Mouse (Mus musculus) frontal cortex, postnatal 36 days (tissue): ENCODE results near the gene Gm44503.

Experiments
- DNase-seq, 2 experiments: peaks; one replicate each; pipeline ENCODE4 v3.0.0; 2022; ENCODE audit warnings: low spot score in 2 of 2

The Gm44503 gene

DNA sequence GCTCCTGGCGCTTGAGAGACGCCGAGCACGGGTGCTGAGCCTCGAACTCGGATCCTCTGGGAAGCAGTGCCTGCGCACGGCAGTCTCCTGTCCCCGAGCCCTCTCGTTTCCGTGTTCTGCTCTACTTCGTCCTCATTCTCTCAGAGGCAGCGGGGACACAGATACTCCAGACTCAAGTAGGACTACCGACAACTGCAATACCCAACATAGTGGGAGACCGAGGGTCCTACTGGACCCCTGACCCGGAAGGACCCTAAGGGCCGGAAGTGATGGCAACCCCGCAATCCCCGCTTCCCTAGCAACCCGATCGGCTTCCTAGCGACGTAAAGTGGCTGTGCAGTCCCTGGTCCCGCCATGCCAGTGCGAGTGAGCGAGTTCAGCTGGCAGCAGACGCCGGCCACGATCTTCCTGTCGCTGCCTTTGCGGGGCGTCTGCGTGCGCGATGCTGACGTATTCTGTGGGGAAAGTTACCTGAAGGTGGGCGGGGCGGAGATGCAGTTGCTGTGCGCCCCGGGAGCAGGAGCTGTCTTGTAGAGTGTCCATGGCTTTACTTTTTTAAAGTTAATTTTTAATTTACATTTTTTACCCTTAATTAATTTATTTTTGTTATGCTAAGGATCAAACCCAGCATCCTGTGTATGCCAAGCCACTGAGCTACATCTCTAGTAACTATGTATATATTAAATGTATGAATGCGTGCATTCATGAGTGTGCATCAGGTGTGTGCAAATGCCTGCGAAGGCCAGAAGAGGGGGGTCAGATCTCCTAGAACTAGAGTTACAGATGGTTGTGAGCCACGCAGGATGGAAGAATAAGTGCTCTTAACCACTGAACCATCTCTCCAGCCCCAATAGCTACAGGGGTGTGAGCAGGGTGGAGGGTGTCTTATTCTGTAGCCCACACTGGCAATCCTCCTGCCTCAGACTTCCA, at the start of gene Gm44503, which contains the start of gene Dyx1c1:
Gene Gm44503, plus strand, starts transcription at position 332 of the 930 bp plus-strand sequence.
Gene Dyx1c1, plus strand, starts transcription at position 265 of the 930 bp plus-strand sequence.
- peak; percentile 45 to 70 for DNase-seq

DNA sequence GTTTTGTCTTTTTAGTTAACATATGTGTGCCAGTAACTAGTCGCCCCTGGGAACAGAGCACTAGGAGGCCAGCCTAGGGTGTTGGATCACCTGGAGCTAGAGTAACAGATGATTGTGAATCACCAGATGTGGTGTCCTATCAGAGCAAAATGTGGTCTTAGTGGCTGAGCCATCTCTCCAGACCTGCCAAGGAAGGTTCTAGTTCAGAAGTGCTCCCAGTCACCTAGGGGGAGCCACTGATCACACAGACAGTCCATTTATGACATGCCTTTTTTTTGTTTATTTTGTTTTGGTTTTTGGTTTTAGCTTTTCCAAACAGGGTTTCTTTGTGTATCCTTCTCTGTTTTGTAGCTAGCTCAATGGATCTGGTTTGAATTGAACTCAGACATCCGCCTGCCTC, 47.3 kb upstream of the Gm44503 start:
- DNase-seq: no peak

DNA sequence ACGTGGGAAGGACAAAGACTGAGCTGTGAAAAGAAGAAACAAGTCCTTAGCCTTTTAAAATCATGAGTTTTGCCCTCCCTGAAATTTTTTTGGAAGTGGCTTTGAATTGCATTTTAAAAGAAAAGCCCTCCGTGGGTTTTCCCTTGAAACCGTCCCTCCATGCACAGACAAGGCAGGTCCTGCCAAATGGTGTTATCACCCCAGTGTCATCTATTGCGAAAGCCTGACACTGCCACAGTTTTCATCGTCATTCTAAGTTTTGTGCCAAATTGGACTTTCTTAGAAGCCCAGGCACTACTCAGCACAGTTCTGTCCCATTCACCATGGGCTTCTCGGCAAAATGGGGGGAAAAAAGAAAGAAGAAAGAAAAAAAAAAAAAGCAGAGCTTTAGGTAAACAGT, 45.1 kb upstream of the Gm44503 start:
- no peak for DNase-seq

DNA sequence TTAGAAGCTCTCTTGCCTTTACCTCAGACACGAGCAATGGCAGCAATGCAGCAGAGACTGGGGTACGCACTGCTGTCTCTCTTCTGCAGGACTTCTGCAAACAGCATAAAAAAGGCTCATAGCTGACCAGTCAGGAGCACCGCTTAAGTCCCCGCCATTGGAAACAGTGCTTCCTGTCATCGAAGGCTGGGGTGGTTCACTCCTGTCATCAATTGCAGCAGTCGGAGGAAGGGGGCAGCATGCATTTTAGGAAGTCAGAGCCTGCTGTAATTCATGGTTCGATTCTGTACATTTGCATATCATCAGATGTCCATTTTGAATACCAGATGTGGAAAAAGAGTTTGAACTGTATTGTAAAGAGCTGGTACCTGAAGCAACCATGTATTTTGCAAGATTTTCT, 42.9 kb upstream of the Gm44503 start:
- no peak for DNase-seq

DNA sequence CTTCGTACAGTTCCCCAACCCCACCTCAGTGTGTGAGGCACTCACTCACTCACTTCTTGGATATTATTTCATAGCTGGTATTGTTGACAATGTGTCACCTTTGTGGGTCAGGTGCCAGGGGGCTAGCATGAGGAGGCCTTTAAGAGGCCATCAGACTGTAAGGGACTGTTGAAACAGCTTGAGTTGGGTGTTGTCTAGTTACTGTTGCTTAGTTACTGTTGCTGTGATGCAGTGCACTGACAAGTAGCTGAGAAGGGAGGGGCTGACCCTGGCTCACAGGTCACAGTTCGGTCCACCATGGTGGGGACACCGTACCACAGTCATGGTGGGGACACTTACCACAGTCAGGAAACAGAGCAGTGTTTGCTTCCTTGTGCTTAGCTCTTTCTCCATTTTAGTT, 35.6 kb upstream of the Gm44503 start:
- no peak for DNase-seq

DNA sequence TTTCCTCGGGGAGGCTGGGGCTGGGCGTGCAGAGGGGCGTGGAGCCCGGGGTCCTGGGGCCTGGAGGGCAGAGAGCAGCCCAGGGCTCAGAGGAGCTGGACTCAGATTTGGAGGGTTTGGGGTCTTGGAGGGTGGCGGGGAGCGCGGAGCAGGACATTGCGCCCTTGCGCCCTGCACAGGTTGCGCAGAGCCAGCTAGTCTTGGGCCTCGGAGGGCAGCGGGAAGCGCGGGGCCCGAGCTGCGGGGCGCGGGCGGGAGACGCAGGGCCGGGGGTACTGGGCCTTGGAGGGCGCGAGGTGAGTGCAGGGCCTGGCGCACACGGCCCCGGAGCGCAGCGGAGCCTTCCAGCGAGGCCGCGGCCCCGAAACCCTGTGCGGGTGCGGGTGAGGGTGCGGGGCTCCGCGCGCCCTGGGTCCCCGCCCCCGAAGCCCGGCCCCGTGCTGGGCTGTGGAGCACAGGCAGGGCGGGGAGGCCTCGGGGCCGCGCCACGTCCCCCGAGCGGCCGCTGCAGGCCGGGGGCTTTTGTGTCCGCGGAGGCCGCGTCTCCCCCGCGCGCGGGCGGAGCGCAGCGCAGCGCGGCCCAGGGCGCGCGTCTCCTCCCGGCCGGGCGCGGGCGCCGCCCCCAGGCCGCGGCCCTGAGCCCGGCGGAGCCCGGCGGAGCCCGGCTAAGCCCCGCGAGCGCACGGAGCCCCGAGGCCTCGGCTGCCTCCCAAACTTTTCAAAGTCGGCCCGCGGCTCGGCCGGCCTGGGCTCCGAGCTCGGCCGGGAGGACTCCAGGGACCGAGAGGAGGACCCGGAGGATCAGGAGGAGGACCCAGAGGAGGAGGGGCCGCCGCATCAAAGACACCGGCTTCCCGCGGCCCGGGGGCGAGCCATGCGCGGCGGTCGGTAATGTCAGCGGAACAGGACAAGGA, 33.4 kb upstream of the Gm44503 start, which contains the start of gene Pygo1:
Gene Pygo1, plus strand, starts transcription at position 625 of the 914 bp plus-strand sequence.
- DNase-seq: peak; percentile 39 to 51

DNA sequence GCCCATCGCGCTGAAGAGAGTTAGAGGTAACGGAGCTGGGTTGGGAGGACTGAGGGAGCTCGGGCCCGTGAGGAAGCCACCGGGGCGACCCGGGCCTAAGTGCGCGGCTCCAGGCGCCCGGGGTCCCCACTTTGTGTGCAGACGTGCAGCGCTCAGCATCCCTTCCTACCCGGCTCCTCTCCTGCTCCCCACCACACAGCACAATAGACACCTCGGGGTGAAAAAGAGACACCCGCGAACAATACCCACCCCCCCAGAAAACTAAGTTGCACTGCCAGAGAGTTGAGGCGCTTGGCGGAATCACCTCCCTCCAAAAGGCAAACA, 32.8 kb upstream of the Gm44503 start:
- DNase-seq: no peak

DNA sequence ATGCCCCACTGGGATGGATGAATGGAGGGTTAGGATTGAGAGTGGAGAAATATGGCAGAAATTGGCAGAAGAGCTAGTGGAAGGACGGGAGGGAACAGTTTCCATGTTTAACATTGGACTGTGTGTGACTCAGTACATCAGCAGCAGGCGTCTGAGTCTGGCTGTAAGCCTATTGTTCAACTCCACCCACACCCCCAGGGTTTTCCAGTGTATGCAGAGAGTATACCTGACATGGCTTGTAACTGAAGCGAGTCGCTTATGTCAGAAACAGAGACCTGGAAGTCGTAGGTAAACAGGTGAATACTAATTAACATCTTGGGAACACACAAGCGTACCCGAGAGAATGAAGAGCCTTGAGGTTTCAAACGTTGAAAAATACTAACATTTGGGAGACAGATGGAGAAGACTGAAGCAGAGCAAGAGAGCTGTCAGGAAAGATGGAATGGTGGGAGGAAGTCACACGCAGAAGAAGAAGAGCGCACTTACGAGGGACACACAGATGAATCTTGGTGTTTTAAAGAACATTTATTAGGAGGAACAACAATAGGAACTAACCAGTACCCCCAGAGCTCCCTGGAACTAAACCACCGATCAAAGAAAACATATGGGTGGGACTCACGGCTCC, 27.4 kb upstream of the Gm44503 start:
- peak; percentile 61 to 81 for DNase-seq

DNA sequence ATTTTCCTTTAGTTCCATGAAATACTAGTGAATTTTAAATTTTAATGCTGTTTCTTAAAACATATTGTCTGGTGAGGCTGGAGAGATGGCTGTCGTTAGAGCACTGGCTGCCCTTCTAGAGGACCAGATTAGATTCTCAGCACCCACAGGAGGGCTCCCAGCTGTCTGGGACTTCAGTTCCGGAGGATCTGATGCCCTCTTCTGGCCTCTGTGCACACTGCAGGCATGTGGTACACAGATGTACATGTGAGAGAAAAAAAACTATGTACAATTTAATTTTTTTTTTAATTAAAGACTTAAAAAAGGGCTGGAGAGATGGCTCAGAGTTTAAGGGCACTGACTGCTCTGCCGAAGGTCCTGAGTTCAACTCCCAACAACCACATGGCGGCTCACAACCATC, 23.3 kb upstream of the Gm44503 start:
- DNase-seq: no peak

DNA sequence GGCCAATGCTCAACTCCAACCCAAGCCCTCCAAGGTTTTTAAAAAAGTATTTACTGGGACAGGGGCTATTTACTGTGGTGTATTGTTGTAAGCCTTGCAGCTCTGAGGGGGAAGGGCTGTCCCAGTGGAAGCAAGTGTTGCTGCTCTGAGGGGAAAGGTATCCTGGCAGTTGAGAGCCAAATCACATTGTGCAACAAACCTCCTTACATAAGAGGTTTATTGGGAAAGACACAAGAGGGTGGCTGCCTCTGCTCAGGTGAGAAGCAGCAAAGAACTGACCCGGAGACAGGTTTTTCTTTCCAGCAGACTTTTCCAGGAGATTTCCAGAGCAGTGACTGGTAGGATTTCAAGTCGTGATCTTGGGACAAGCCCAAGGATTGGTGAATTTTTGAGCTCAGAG, 22.4 kb upstream of the Gm44503 start:
- no peak for DNase-seq

DNA sequence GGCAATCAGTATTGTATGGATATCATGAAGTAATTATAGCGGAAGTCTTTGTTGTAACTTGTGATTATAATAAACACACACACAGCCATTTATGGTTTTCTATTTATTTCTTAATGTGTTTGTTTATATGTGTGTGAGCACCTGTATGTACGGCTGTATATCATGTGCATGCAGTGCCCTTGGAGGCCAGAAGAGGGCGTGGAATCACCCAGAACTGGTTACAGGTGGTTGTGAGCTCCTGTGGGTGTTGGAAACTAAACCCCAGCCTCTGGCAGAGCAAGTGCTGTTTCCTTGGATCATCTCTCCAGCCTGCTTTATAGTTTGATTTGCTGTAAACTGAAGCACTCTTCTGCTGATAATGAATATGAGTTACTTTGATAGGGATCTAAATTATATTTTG, 15.2 kb upstream of the Gm44503 start:
- DNase-seq: no peak

DNA sequence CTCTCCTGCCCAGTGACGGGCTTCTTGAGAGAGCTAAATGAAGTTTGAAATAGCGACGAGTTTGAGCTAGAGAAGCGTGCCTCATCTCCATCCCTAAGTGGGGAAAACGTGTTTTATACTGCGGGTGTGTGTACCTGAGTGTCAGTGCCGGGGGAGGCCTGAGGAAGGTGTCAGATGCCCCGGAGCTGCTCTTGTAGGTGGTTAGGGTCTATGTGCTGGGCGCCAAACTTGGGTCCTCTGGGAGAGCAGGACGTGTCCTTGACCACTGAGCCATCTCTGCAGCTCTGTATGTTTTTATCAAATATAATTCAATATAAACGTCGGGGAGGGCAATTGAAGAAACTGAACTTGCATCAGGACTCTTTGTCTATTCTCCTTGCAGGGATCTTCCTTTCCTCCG, 14.4 kb upstream of the Gm44503 start:
- no peak for DNase-seq

DNA sequence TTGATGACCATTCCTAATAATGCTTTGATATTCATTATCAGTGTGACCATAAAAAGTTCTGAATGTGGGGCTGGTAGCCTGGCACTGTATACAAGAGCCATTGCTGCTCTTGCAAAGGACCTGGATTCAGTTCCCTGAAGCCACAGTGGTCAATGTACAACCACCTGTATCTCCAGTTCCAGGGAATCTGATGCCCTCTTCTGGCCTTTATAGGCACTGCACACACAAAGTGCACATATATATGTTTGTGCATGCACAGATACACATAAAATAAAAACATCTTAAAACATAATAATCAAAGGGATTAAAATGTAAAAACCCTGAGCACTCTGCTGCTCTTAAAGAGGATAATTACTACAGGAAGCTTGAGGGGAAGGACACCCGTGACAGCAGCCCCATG, 11.6 kb upstream of the Gm44503 start:
- DNase-seq: no peak

DNA sequence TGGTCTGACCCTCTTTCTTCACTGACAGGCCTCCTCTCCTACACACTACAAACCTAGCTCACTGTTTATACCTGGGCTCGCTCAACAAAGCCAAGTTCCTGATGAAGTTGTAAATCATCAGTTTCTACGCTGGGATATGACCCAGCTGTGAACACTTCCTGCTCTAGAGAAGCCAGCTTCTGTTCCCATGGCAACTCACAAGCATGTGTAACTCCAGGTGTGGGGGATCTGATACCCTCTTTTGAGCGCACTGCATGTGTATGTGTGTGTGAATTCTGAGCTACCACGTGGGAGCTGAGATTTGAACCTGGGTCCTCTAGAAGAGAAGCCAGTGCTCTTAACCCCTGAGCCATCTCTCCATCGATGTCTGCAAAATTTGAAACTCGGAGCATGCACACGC, 9.1 kb upstream of the Gm44503 start:
- DNase-seq: no peak

DNA sequence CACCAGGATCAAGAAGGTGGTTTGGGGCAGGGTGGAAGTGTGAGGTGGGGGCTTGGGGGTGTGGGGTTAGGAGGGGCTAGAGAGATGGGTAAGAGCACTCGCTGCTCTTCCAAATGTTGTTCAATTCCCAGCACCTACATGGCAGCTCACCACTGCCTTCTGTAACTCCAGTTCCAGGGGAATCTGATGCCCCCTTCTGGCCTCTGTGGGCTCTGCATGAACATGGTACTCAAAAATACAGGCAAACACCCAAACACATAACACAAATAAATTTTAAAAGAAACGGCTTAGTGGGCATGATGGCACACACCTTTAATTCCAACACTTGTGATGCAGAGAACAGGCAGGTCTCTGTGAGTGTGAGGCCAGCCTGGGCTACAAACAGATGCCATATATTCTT, 3.9 kb upstream of the Gm44503 start:
- no peak for DNase-seq

DNA sequence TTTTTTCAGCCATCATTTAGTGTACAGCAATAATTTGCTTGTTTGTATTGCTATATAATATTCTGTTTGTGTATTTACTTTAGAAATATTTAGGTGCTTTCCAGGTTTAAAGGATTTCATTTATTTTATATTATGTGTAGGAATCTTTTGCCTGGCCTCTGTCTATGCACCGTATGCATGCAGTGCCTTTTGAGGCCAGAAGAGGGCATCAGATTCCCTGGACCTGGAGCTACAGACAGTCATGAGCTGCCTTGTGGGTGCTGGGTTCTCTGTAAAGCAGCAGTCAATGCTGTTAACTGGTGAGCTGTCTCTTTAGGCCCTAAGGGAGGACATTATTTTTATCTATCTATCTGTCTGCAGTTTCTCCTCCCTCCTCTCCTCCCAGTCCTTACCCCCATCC, 3.1 kb upstream of the Gm44503 start:
- peak in 1 of 2 experiments; percentile 51 for DNase-seq

DNA sequence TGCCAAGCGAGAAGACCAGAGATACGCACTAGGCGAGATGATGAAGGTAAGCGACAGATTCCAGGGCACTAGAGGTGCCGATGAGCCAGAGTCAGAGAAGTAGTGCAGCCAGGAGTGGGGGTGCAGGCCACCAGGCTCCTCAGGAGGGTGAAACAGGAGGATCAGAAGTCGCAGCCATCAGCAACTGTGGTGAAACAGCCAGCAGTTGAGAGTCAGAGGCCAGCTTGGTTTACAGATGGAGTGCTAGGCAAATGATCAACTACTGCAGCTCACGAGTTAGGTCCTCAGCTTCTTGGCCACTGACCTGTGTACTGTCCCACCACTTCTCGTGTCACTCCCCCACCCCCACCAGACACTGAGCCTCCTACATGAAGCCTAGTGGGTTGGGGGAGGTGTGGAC, 2.7 kb downstream of the Gm44503 start:
- DNase-seq: no peak

DNA sequence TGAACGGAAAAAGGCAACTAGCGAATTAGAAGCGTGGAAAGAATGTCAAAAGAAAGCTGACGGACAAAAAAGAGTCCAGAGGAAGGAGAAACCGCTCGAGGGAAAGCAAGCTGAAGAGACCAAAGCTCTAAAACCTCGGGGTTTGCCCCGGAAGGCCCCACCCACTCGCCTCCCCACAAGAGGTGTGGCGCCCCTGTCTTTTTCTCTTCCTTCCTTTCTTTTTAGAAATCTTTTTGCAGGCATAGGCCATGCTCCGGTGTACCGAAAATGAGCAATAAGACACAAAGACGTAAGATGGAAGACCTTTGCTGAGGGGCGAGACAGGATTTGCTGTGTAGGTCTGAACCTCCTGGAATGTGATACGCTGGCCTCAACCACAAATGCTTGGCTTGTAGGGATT, 3.3 kb downstream of the Gm44503 start:
- no peak for DNase-seq

DNA sequence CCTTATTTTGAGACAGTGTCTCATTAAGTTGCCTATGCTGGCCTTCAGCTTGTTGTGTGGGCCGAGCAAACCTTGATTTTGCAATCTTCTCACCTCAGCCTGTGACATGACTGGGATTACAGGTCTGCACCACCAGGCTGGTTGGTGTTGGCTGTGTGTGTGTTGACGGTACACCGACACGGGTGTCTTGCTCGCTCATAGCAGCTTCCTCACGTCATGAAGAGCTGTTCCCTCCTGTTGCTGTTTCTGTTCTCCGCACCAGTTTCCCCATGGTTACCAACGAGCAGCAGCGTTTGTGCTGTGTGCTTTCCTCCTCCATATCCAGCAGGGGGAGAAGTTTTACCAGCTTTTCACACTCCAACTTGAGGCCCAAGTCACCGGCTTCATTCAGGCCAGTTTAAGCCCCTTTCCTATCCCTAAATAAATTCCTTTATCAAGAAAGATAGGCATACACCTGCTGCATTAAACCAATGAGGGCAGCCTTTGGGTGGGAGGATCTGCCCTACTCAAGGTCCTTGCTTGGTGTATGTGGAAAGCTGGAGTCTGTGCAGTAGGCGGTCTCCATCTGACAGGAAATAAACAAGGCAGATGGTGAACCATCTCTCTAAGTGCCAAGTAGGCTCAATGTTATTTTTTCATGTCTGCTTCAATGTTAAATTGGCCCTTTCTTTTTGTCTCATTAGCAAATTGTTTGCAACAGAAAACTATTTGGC, 9.9 kb downstream of the Gm44503 start:
- peak; percentile 65 to 84 for DNase-seq

DNA sequence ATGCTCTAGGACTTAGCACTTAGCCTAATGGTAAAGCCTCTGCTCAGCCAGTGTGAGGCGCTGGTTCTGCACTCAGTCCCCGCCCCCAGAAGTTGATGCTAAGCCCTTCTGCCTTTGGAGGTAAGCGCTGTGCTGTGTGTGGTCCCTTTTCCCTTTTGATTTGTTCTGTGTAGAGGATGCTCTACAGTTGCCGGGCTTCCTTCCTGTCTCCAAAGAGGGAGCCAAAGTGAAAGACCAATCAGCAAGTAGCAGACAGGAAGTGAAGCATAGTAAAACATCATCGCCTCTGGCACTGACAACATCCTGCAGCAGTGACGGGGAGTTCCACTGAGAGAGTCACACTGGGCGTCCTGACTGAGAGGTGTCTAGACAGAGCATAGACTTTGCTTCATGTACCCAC, 11.2 kb downstream of the Gm44503 start:
- no peak for DNase-seq

DNA sequence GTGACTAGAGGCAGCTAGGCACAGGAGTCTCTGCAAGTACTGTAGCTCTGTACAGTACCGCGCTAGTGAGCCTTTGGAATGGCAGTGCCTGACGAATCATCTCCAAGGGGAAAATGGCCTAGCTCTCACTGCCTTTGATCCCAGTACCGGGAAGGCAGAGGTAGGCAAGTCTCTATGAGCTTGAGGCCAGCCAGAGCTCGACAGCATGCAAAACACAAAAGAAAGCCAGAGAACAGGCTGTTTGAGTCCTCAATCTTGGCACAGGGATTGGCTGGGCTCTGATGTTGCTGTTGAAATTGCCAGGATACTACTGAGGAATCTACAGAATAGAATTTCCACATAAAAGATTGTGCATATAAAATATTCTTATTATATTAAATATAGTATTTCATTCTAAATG, 13.8 kb downstream of the Gm44503 start:
- DNase-seq: no peak

DNA sequence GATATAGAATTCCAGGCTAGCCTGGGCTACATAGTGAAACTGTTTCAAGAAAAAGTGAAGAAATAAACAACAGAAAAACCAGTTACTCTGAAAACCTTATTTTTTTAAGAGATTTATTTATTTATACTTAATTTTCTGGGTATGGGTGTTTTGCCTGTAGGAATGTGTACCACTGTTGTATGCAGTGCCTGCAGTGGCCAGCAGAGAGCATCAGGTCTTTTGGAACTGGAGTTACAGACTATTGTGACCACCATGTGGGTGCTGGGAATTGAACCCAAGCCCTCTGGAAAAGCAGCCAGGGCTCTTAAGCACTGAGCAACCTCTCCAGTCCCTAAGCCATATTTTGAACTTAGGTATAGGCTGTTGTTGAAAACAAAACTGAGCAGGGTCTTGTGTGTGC, 14.3 kb downstream of the Gm44503 start:
- no peak for DNase-seq
